Mouse (Mus musculus): ENCODE data around the gene Mfsd6. TPM values are rescaled to one million over a fixed set of nuclear protein-coding genes. Genes with fewer than 3 reads are reported as not detected.

The Mfsd6 gene
- polyA plus RNA-seq (2012; rRNA removed) = 9.2 and 10.9 TPM in 2 replicates

DNA sequence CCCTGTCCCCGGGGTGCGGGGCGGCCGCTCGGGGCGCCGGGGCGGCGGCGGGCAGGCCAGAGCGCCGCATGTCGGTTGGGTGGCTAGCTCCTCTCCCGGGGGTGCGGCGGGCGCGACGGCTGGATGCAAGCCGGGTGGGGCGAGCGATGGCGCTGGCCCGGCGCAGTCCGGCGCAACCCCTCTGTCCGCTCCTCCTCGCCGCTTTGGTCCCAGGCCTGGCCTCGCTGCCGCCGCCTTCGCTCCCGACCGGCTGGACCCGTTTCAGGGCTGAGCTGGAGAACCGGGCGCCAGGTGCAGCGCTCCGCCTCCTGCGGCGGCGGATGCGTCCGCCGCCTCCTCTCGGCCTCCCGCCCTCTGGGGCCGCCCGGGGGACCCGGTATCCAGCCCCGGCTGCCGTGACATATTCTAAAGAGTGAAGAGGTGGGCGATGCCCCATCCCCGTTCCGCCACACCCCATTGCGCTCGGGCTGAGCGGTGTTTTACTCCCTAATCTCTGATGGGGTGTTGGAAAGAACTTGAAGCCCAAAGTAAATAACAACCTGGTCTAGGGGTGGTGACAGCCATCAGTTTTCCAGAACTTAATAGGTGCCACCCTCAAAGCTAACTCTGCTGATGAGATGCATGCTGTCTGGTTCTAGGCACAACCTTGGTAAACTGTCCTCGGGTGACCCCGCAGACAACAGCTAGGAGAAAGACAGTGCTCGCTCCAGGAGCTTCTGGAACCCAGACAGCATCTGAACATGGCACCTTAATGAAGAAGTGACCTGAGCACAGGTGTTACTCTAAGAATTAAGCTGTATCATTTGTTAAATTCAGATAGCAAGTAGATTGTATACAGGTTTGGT is at the start of gene Mfsd6:
TSS of gene Mfsd6 (minus strand) at position 407 of the 845 bp plus-strand sequence.
- 3% methylated on average over 57 of the region's 63 CpGs for WGBS
- Histone ChIP-seq H3K4me3 (ENCODE audit: control insufficient read depth, insufficient read depth, low read length) (peak within 1 kb of the TSS; percentile 72), H3K27ac (ENCODE audit: control insufficient read depth, insufficient read depth, low read length) (0 out of 2 replicates have a peak within 1 kb of the TSS, but pooled peaks have one; percentile 28), H3K4me1 (replicated peaks; ENCODE audit: control insufficient read depth, insufficient read depth, low read length) (peaks cover 4% of the 10 kb centered on the region; the same call in 1 of the 2 replicates), H3K36me3 (ENCODE audit: control insufficient read depth, insufficient read depth, low read length) (no peaks in the 10 kb centered on the region), H3K27me3 (ENCODE audit: control insufficient read depth, insufficient read depth, low read length) (no peaks in the 10 kb centered on the region)
- DNase-seq = peak; percentile 67
- TF ChIP-seq CTCF (IDR thresholded peaks at IDR 0.05; ENCODE audit: borderline replicate concordance, control insufficient read depth, extremely low read depth, insufficient read depth, low read length, poor library complexity) (no peak), POLR2A (IDR thresholded peaks at IDR 0.05; ENCODE audit: control insufficient read depth, extremely low read depth, insufficient read depth, low read length, poor library complexity) (no peak)

DNA sequence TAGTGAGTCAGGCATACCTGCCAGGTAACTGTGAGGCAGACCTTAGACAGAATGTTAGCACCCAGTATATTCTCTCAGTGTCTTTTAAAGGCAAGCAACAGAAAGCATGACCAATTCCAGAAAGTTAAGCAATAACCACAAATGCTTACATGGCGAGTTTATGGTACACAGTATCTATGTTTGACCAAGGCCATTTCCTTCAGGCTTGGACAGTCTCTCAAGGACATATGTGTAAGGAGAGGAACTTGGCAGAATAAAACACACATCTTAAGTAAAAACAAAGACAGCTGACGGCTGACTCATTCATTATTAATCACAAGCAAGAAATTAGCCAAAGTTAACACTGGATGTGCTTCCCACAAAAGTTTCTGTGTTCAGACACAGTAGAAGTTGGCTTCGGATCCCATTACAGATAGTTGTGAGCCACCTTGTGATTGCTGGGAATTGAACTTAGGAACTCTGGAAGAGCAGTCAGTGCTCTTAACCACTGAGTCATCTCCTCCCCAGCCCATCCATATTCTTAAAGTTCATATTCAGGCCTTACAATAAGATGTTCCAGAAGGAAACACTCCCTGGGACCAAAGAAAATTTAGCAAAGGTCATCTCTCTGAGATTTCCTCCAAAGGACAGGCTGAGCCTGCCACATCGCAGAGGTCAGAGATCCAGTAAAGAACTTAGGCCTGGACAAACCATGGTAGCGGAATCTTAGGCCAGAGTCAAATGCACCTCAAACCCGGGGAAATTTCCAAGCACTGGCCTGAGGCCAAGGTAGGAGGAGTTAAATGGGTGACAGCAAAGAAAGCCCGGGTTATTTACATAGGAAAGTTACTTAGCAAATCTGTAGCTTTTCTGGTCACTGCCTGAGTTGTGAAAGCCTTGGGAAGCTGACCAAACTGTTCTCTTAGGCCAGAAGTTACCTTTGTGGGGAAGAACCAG is 38.2 kb upstream of the Mfsd6 start:
- DNase-seq = no peak
- H3K4me3 ChIP-seq (ENCODE audit: control insufficient read depth, insufficient read depth, low read length) = no peak overlapping the region
- WGBS = 91% methylated on average over 7 of the region's 7 CpGs
- H3K27ac ChIP-seq (ENCODE audit: control insufficient read depth, insufficient read depth, low read length) = no peak overlapping the region
- no peaks in the 10 kb centered on the region for H3K36me3 ChIP-seq (ENCODE audit: control insufficient read depth, insufficient read depth, low read length)
- no peaks in the 10 kb centered on the region for H3K27me3 ChIP-seq (ENCODE audit: control insufficient read depth, insufficient read depth, low read length)
- TF ChIP-seq CTCF (IDR thresholded peaks at IDR 0.05; ENCODE audit: borderline replicate concordance, control insufficient read depth, extremely low read depth, insufficient read depth, low read length, poor library complexity) = no peak
- no peak for TF ChIP-seq POLR2A (IDR thresholded peaks at IDR 0.05; ENCODE audit: control insufficient read depth, extremely low read depth, insufficient read depth, low read length, poor library complexity)
- peaks cover 7% of the 10 kb centered on the region for H3K4me1 ChIP-seq (replicated peaks; ENCODE audit: control insufficient read depth, insufficient read depth, low read length)

DNA sequence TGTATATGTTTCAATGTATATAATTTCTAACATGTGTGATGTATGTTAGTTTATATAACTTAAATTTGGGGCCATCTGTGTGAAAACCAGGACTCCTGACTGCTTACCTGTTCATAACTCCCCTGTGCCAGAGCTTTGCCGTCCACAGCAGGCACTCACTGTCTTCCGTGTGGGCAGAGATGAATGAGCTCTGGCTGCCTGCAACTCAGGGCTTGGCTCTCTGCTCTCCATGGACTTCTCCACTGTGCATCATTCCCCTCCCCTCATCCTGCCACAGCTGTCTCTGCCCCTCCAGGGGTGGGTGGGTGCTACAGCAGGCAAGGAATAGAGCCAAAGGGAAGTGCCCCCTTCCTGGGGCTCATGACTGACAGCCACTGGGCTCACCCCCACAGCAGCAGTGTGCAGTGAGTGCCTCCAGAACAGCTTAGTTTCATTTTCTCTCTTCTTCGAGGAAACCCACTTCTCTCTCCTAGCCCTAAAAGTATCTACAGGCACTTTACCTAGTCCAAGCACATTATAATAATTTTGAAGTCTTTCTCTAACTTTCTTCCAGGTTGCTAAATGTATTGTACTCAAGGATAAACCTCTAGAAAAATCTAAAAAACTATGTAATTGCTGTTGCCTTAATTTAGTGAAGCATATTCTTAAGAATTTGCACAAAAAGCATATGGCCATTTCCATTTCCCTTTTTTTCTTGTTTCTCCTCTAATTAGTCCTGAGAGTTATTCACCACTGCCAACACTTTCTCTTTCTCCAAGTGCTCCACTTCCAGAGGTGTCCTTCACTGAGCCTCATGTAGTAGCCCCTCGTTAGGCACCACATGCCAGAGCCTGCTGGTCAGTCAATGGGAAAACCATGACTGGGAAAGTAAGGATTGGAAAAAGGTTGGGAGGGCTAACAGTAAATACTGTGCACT is 36.9 kb upstream of the Mfsd6 start:
- peaks cover 7% of the 10 kb centered on the region for H3K4me1 ChIP-seq (replicated peaks; ENCODE audit: control insufficient read depth, insufficient read depth, low read length)
- no peak for TF ChIP-seq POLR2A (IDR thresholded peaks at IDR 0.05; ENCODE audit: control insufficient read depth, extremely low read depth, insufficient read depth, low read length, poor library complexity)
- TF ChIP-seq CTCF (IDR thresholded peaks at IDR 0.05; ENCODE audit: borderline replicate concordance, control insufficient read depth, extremely low read depth, insufficient read depth, low read length, poor library complexity) = no peak
- 36% methylated on average over 4 of the region's 4 CpGs for WGBS
- no peaks in the 10 kb centered on the region for H3K27me3 ChIP-seq (ENCODE audit: control insufficient read depth, insufficient read depth, low read length)
- DNase-seq = peak; percentile 22
- H3K36me3 ChIP-seq (ENCODE audit: control insufficient read depth, insufficient read depth, low read length) = no peaks in the 10 kb centered on the region
- H3K4me3 ChIP-seq (ENCODE audit: control insufficient read depth, insufficient read depth, low read length) = peak overlapping the region; percentile 42
- no peak overlapping the region for H3K27ac ChIP-seq (ENCODE audit: control insufficient read depth, insufficient read depth, low read length)

DNA sequence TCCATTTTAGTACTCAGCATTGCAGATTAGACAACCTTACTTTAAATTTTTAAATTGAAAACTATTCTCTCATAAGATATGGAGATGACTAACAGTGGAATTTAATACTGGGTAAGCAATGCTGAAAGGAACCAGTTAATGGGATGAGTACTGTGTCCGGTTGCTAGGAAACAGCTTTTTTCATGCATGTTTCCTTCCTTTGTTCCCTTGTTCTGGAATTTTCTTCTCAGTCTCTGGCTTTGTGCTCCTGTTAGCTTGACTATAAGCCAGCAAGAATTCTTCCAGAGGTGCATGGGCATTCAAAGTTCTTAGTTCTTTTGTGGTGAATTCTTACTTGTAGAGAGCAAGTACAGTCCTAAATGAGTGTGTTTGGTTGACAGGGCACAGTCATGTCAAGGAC is 30.9 kb upstream of the Mfsd6 start:
- Histone ChIP-seq H3K27ac (ENCODE audit: control insufficient read depth, insufficient read depth, low read length) (no peak overlapping the region), H3K27me3 (ENCODE audit: control insufficient read depth, insufficient read depth, low read length) (no peaks in the 10 kb centered on the region), H3K36me3 (ENCODE audit: control insufficient read depth, insufficient read depth, low read length) (no peaks in the 10 kb centered on the region), H3K4me1 (replicated peaks; ENCODE audit: control insufficient read depth, insufficient read depth, low read length) (no peaks in the 10 kb centered on the region), H3K4me3 (ENCODE audit: control insufficient read depth, insufficient read depth, low read length) (no peak overlapping the region)
- TF ChIP-seq CTCF (IDR thresholded peaks at IDR 0.05; ENCODE audit: borderline replicate concordance, control insufficient read depth, extremely low read depth, insufficient read depth, low read length, poor library complexity) (no peak), POLR2A (IDR thresholded peaks at IDR 0.05; ENCODE audit: control insufficient read depth, extremely low read depth, insufficient read depth, low read length, poor library complexity) (no peak)
- DNase-seq = no peak
- 98% methylated on average over 1 of the region's 1 CpGs for WGBS

DNA sequence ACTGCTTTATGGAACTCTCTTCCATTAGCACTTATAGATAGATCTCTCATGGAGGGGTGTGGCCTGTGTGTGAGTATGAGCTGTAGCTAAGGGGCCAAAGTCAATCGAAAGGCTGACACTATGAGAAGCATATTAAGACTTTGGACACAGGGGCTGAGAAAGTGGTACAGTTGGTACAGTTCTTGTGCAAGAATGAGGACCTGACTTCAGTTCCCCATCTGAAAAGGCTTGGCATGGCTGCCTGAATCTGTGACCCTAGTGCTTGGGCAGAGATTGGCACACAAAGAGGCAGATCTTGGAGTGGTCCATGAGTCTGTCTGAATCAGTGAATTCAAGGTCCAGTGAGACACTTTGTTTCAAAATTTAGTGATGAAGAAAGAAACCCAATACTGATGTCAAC is 27.1 kb upstream of the Mfsd6 start:
- Histone ChIP-seq H3K4me1 (replicated peaks; ENCODE audit: control insufficient read depth, insufficient read depth, low read length) (no peaks in the 10 kb centered on the region), H3K27me3 (ENCODE audit: control insufficient read depth, insufficient read depth, low read length) (no peaks in the 10 kb centered on the region), H3K4me3 (ENCODE audit: control insufficient read depth, insufficient read depth, low read length) (no peak overlapping the region), H3K27ac (ENCODE audit: control insufficient read depth, insufficient read depth, low read length) (no peak overlapping the region), H3K36me3 (ENCODE audit: control insufficient read depth, insufficient read depth, low read length) (no peaks in the 10 kb centered on the region)
- no peak for TF ChIP-seq POLR2A (IDR thresholded peaks at IDR 0.05; ENCODE audit: control insufficient read depth, extremely low read depth, insufficient read depth, low read length, poor library complexity)
- 87% methylated on average over 1 of the region's 1 CpGs for WGBS
- no peak for DNase-seq
